Mouse (Mus musculus): ENCODE measurements around the gene Ccl6. TPM values are rescaled to one million over a fixed set of nuclear protein-coding genes. Genes with fewer than 3 reads are reported as not detected.
"Not testable (repeated sequence)": the region's sequence is repeated elsewhere in the genome, so short reads cannot be mapped to it uniquely, and the experiment has no call there.

Gene Ccl6
- polyA plus RNA-seq, 1 experiment from 2014 or later, result 1.3 TPM

DNA sequence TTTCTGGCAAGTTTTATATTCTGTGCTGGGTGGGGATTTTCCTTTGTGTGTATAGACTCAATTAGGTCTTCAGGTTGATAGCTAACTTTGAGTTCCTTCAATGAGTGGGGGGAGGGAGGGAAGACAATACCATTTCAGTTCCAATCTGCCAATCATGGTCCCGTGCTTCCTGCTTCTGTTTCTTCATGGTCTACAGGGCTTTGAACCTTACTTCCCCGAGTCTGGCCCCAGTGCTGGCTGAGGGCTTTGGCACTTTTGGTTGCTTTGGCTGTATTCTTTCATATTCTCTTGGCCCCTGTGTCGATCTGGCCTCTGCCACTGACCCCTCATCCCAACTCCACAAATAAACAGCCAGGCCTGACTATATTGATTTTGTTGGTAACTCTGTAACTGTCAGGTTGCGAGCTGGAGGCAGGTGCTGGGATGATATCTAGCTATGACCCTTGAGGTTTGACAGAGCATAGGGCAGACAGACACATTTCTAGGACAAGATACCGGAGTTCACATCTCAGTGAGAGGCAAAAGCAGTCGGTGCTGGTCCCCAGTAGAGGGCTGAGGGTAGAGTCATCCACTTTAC is 30.5 kb downstream of the Ccl6 start:
- WGBS, result 69% methylated on average over 6 of the region's 6 CpGs
- Histone ChIP-seq H3K4me2 (replicated peaks; ENCODE audit: low read depth, low read length) (no peak overlapping the region), H3K4me1 (replicated peaks; ENCODE audit: control insufficient read depth, insufficient read depth, low read length) (no peaks in the 10 kb centered on the region), H3K27ac (ENCODE audit: low read depth, low read length) (no peak overlapping the region), H3K9me3 (ENCODE audit: control insufficient read depth, low read length) (no peaks in the 10 kb centered on the region), H3K27me3 (ENCODE audit: control insufficient read depth, insufficient read depth, low read length) (no peaks in the 10 kb centered on the region), H3K4me3 (ENCODE audit: low read depth, low read length) (no peak overlapping the region), H3K9ac (ENCODE audit: low read depth, low read length) (no peak overlapping the region), H3K36me3 (ENCODE audit: control insufficient read depth, insufficient read depth, low read length) (no peaks in the 10 kb centered on the region)
- ATAC-seq (ENCODE audit: low FRiP score) (no peak), DNase-seq (ENCODE audit: low spot score) (no peak)

DNA sequence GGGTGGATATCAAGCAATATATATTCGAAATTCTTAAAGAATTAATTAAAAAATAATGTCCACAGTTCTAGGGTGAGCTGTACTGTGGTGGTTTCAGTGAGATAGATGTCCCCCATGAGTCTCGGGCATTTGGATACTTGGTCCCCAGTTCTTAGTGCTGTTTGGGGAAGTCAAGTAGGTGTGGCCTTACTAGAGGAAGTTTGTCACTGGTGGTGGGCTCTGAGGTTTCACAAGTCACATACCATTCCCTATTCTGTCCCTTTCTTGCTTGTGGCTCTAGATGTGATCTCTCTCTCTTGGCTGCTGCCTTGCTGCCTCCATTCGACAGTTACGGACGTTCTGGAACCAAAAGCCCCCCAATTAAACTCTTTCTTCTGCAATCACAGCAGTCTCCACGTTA is 32.5 kb downstream of the Ccl6 start:
- H3K9ac ChIP-seq (ENCODE audit: low read depth, low read length), result no peak overlapping the region
- 74% methylated on average over 6 of the region's 6 CpGs for WGBS
- no peak for ATAC-seq (ENCODE audit: low FRiP score)

DNA sequence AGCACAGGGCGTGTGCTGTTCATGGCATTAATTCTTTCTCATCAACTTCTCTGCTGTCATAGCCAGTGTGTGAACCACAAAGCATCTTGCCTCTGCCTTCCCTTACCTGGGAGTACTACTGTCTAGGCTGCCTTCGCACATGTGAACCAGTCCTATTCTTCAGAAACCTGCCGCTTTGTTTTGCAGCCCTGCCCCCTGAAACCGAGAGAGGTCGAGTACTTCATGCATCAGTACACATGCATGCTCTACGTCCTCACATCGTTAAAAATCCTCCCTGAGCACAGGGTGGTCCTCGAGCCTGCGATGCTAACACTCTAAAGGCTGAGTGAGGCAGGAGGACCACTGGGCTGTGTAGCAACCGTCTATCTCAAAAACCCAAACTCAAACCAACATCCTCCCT is 35.8 kb downstream of the Ccl6 start:
- no peak for ATAC-seq (ENCODE audit: low FRiP score)
- 63% methylated on average over 10 of the region's 10 CpGs for WGBS

More for the DNA sequence above, 32.5 kb downstream of the Ccl6 start:
- no peak for DNase-seq (ENCODE audit: low spot score)
- Histone ChIP-seq H3K4me1 (replicated peaks; ENCODE audit: control insufficient read depth, insufficient read depth, low read length) (no peaks in the 10 kb centered on the region), H3K27me3 (ENCODE audit: control insufficient read depth, insufficient read depth, low read length) (no peaks in the 10 kb centered on the region), H3K36me3 (ENCODE audit: control insufficient read depth, insufficient read depth, low read length) (no peaks in the 10 kb centered on the region), H3K4me3 (ENCODE audit: low read depth, low read length) (no peak overlapping the region), H3K27ac (ENCODE audit: low read depth, low read length) (no peak overlapping the region), H3K9me3 (ENCODE audit: control insufficient read depth, low read length) (no peaks in the 10 kb centered on the region), H3K4me2 (replicated peaks; ENCODE audit: low read depth, low read length) (no peak overlapping the region)

DNA sequence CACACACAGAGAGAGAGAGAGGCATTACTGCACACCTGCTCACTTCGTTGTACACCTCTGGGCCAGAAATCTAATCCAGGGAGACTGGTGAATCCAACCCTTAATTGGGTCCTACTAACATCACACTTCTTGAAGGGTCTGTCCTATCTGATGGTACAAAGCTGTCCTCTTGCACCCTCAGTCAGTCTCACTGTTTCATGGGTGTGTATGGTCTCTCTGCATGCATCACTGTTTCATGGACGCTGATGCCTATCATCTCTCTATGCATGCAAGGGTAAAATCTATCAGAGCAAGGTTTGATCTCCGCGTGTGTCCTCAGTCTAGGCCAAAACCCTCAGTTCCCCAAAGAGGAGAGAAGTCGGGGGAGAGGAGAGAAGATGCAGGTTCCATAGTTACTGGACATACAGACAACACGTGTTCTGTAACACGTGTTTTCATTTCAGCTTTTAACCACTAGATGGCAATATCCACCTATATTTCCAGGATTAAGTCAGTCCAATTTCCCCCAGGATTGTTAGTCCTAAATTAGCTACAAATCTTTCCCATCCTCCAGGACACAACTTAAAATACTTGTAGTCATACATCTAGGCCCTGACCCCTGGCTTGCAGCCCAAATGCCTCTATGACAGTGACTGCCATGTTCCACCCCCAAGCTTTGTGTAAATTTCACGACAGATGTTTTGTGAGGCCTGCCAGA is 36.7 kb downstream of the Ccl6 start:
- Histone ChIP-seq H3K9ac (ENCODE audit: low read depth, low read length) (no peak overlapping the region), H3K4me1 (replicated peaks; ENCODE audit: control insufficient read depth, insufficient read depth, low read length) (no peaks in the 10 kb centered on the region), H3K27me3 (ENCODE audit: control insufficient read depth, insufficient read depth, low read length) (no peaks in the 10 kb centered on the region), H3K36me3 (ENCODE audit: control insufficient read depth, insufficient read depth, low read length) (no peaks in the 10 kb centered on the region), H3K4me2 (replicated peaks; ENCODE audit: low read depth, low read length) (no peak overlapping the region), H3K27ac (ENCODE audit: low read depth, low read length) (no peak overlapping the region), H3K4me3 (ENCODE audit: low read depth, low read length) (no peak overlapping the region), H3K9me3 (ENCODE audit: control insufficient read depth, low read length) (no peaks in the 10 kb centered on the region)
- DNase-seq (ENCODE audit: low spot score), result peak; percentile 74
- WGBS, result 30% methylated on average over 8 of the region's 8 CpGs
- ATAC-seq (ENCODE audit: low FRiP score), result no peak

More for the DNA sequence above, 35.8 kb downstream of the Ccl6 start:
- Histone ChIP-seq H3K4me3 (ENCODE audit: low read depth, low read length) (no peak overlapping the region), H3K9me3 (ENCODE audit: control insufficient read depth, low read length) (no peaks in the 10 kb centered on the region), H3K36me3 (ENCODE audit: control insufficient read depth, insufficient read depth, low read length) (no peaks in the 10 kb centered on the region), H3K27me3 (ENCODE audit: control insufficient read depth, insufficient read depth, low read length) (no peaks in the 10 kb centered on the region), H3K4me1 (replicated peaks; ENCODE audit: control insufficient read depth, insufficient read depth, low read length) (no peaks in the 10 kb centered on the region), H3K9ac (ENCODE audit: low read depth, low read length) (no peak overlapping the region), H3K27ac (ENCODE audit: low read depth, low read length) (no peak overlapping the region), H3K4me2 (replicated peaks; ENCODE audit: low read depth, low read length) (no peak overlapping the region)
- no peak for DNase-seq (ENCODE audit: low spot score)

DNA sequence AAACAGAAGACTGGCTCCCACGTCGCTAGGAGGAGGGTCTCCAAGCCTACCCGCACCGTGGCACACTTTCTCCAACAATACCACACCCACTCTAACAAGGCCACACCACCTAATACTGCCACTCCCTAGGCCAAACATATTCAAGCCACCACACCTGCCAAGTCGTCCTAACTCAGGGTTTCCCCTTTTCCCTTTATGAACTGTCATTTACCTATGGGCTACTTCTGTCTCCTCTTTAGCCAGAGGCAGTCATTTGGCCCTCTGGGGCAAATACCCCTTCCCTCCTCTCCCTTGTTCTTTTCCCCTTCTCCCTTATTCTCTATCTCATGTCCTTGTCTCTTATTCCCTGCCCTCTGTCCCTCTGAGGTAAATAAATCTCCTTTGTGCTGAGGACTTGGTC is 41.2 kb downstream of the Ccl6 start:
- 83% methylated on average over 5 of the region's 5 CpGs for WGBS

DNA sequence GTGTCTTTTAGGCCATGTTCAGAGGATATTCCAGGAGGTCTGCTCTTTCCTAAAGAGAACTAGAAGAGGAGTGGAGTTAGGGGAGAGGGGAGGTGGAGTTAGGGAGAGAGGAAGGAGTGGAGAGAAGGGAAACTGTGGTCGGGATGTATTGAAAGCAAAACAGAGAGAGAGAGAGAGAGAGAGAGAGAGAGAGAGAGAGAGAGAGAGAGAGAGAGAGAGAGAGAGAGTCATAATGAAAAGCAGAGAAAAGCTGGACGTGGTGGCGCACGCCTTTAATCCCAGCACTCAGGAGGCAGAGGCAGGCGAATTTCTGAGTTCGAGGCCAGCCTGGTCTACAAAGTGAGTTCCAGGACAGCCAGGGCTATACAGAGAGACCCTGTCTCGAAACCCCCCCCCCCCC is 41.9 kb downstream of the Ccl6 start:
- H3K27ac ChIP-seq (ENCODE audit: low read depth, low read length); ATAC-seq (ENCODE audit: low FRiP score); H3K4me3 ChIP-seq (ENCODE audit: low read depth, low read length); DNase-seq (ENCODE audit: low spot score); H3K27me3 ChIP-seq (ENCODE audit: control insufficient read depth, insufficient read depth, low read length); H3K4me2 ChIP-seq (replicated peaks; ENCODE audit: low read depth, low read length); H3K9ac ChIP-seq (ENCODE audit: low read depth, low read length); H3K36me3 ChIP-seq (ENCODE audit: control insufficient read depth, insufficient read depth, low read length); H3K4me1 ChIP-seq (replicated peaks; ENCODE audit: control insufficient read depth, insufficient read depth, low read length); H3K9me3 ChIP-seq (ENCODE audit: control insufficient read depth, low read length): not testable (repeated sequence)
- 86% methylated on average over 6 of the region's 7 CpGs for WGBS

More for the DNA sequence above, 41.2 kb downstream of the Ccl6 start:
- Histone ChIP-seq H3K9ac (ENCODE audit: low read depth, low read length) (no peak overlapping the region), H3K27ac (ENCODE audit: low read depth, low read length) (no peak overlapping the region), H3K4me3 (ENCODE audit: low read depth, low read length) (no peak overlapping the region), H3K4me1 (replicated peaks; ENCODE audit: control insufficient read depth, insufficient read depth, low read length) (no peaks in the 10 kb centered on the region), H3K9me3 (ENCODE audit: control insufficient read depth, low read length) (no peaks in the 10 kb centered on the region), H3K27me3 (ENCODE audit: control insufficient read depth, insufficient read depth, low read length) (no peaks in the 10 kb centered on the region), H3K4me2 (replicated peaks; ENCODE audit: low read depth, low read length) (no peak overlapping the region), H3K36me3 (ENCODE audit: control insufficient read depth, insufficient read depth, low read length) (no peaks in the 10 kb centered on the region)
- DNase-seq (ENCODE audit: low spot score) (no peak), ATAC-seq (ENCODE audit: low FRiP score) (no peak)

DNA sequence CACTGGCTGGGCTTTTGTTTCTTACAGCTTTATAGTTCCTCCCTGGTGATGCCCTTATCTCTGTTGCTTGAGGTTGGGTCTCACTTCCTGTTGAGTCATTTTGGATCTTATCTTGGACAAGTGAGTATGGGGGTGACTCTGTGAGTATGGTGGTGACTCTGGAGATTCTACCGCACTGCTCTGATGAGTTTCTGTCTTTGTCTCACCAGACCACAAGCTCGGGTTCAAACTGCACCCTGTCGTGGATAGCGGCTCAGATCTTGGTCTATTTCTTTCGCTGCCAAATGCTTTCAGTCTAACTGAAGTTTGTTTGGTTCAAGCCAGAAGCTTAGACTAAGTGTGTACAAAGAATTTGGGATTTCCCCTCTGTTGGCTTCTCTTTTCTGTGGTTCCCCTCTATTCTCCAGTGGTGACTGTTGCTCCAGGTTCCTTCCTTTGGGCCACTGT is 42.7 kb downstream of the Ccl6 start:
- Histone ChIP-seq H3K4me2 (replicated peaks; ENCODE audit: low read depth, low read length) (no peak overlapping the region), H3K9ac (ENCODE audit: low read depth, low read length) (no peak overlapping the region), H3K27me3 (ENCODE audit: control insufficient read depth, insufficient read depth, low read length) (no peaks in the 10 kb centered on the region), H3K36me3 (ENCODE audit: control insufficient read depth, insufficient read depth, low read length) (no peaks in the 10 kb centered on the region), H3K4me1 (replicated peaks; ENCODE audit: control insufficient read depth, insufficient read depth, low read length) (no peaks in the 10 kb centered on the region), H3K27ac (ENCODE audit: low read depth, low read length) (no peak overlapping the region), H3K9me3 (ENCODE audit: control insufficient read depth, low read length) (no peaks in the 10 kb centered on the region), H3K4me3 (ENCODE audit: low read depth, low read length) (no peak overlapping the region)
- no peak for DNase-seq (ENCODE audit: low spot score)
- 93% methylated on average over 5 of the region's 5 CpGs for WGBS
- no peak for ATAC-seq (ENCODE audit: low FRiP score)

DNA sequence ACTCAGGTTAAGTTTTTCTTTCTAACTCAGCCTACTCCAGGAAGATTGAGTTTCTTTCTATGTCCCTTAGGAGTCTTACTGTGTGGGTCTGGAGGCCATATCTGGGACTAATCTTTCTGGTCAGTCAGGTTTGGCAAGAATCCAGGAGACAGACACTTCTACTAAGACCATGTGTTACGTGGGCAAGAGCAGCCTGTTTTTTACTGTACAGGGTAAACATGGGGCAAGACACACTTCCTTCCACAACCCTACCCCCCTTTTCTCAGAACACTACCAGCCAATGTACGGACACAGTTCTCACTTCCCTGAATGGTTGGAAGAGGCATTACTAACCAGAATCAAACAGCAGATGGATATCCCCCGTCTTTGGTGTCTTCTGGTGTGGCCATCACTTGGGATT is 48.7 kb downstream of the Ccl6 start:
- H3K27me3 ChIP-seq (ENCODE audit: control insufficient read depth, insufficient read depth, low read length), result no peaks in the 10 kb centered on the region
- DNase-seq (ENCODE audit: low spot score) (no peak), ATAC-seq (ENCODE audit: low FRiP score) (no peak)
- no peak overlapping the region for H3K4me3 ChIP-seq (ENCODE audit: low read depth, low read length)
- no peaks in the 10 kb centered on the region for H3K9me3 ChIP-seq (ENCODE audit: control insufficient read depth, low read length)
- no peak overlapping the region for H3K4me2 ChIP-seq (replicated peaks; ENCODE audit: low read depth, low read length)
- H3K9ac ChIP-seq (ENCODE audit: low read depth, low read length), result no peak overlapping the region
- H3K36me3 ChIP-seq (ENCODE audit: control insufficient read depth, insufficient read depth, low read length), result no peaks in the 10 kb centered on the region
- 73% methylated on average over 3 of the region's 3 CpGs for WGBS
- no peak overlapping the region for H3K27ac ChIP-seq (ENCODE audit: low read depth, low read length)
- H3K4me1 ChIP-seq (replicated peaks; ENCODE audit: control insufficient read depth, insufficient read depth, low read length), result no peaks in the 10 kb centered on the region

DNA sequence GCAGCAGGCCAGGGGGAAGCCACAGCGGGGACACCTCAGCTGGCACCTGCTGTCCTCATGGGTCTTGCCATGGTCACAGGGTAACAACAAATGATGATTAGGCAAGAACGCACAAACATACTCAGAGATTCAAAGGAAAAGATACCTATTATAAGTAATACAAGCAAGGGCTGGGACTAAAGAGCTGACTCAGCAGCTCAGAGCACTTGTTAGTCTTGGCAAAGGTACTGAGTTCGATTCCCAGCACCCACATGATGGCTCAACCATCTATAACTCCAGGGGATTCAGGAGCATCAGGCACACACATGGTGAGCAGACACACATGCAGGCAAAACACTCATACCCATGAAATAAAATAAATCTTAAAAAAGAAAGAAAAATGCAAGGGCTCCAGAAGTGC is 51.5 kb downstream of the Ccl6 start:
- Histone ChIP-seq H3K4me1 (replicated peaks; ENCODE audit: control insufficient read depth, insufficient read depth, low read length) (no peaks in the 10 kb centered on the region), H3K4me3 (ENCODE audit: low read depth, low read length) (no peak overlapping the region), H3K9ac (ENCODE audit: low read depth, low read length) (no peak overlapping the region), H3K27ac (ENCODE audit: low read depth, low read length) (no peak overlapping the region), H3K36me3 (ENCODE audit: control insufficient read depth, insufficient read depth, low read length) (no peaks in the 10 kb centered on the region), H3K4me2 (replicated peaks; ENCODE audit: low read depth, low read length) (no peak overlapping the region), H3K9me3 (ENCODE audit: control insufficient read depth, low read length) (no peaks in the 10 kb centered on the region), H3K27me3 (ENCODE audit: control insufficient read depth, insufficient read depth, low read length) (no peaks in the 10 kb centered on the region)
- DNase-seq (ENCODE audit: low spot score) (no peak), ATAC-seq (ENCODE audit: low FRiP score) (no peak)
- 94% methylated on average over 3 of the region's 3 CpGs for WGBS

All from hindbrain, embryonic 11.5 days (tissue).